Mouse (Mus musculus) stomach, embryonic 15.5 days (tissue): ENCODE measurements around the gene Pten. TPM values are rescaled to one million over a fixed set of nuclear protein-coding genes. Genes with fewer than 3 reads are reported as not detected.

Experiments used
- ATAC-seq: fragments of 200-750 bp; cut with Nextera tagmentation; 2 replicates; pipeline ENCODE4 v1.8.0; 2017; ENCODE audit warnings: low read depth, moderate number of reproducible peaks, moderate TSS enrichment; ENCODE audit not compliant: insufficient read depth, low FRiP score
- H3K27ac ChIP-seq: fragments of 300-500 bp; sonication (generic); 2 replicates; pipeline ENCODE4 v1.5.1; 2015; ENCODE audit warnings: mild to moderate bottlenecking, inconsistent platforms
- H3K27me3 ChIP-seq: fragments of 300-500 bp; sonication (generic); replicated peaks from 2 replicates; pipeline ENCODE4 v1.6.1; 2015; ENCODE audit warnings: inconsistent platforms
- H3K36me3 ChIP-seq: fragments of 300-500 bp; sonication (generic); 2 replicates; pipeline ENCODE4 v1.6.1; 2015; ENCODE audit warnings: inconsistent platforms
- H3K4me1 ChIP-seq: fragments of 300-500 bp; sonication (generic); 2 replicates; pipeline ENCODE4 v1.6.1; 2015; ENCODE audit warnings: inconsistent platforms
- H3K4me2 ChIP-seq: fragments of 300-500 bp; sonication (generic); 2 replicates; pipeline ENCODE4 v1.6.1; 2015; ENCODE audit warnings: mild to moderate bottlenecking, inconsistent platforms
- H3K4me3 ChIP-seq: fragments of 300-500 bp; sonication (generic); replicated peaks from 2 replicates; pipeline ENCODE4 v1.5.1; 2015; ENCODE audit warnings: inconsistent platforms
- H3K9ac ChIP-seq: fragments of 300-500 bp; sonication (generic); 2 replicates; pipeline ENCODE4 v1.6.1; 2015; ENCODE audit warnings: inconsistent platforms
- H3K9me3 ChIP-seq: fragments of 300-500 bp; sonication (generic); 2 replicates; pipeline ENCODE4 v1.6.1; 2016; ENCODE audit warnings: inconsistent platforms
- WGBS: fragments of 180-500 bp; shearing (Covaris S2); methylation state at CpG from one replicate; pipeline ENCODE4 v1.1.7; 2015; 5-methylcytosine and 5-hydroxymethylcytosine counted together
- polyA plus RNA-seq: library from polyadenylated mRNA; unstranded; fragments of >200 nt; fragmentation: Nextera tagmentation; extraction: Ambion mirVana; gene quantifications from 2 replicates; pipeline ENCODE4 v1.2.1, GENCODE M21; 2015

Pten gene
- polyA plus RNA-seq, 1 experiment from 2014 or later, result 9.7 TPM

GRCm38 (mm10) chr19:32726451-32727325 is 30.6 kb upstream of the Pten start:
- no peak overlapping the region for H3K27ac ChIP-seq
- H3K4me1 ChIP-seq, result 0 out of 2 replicates have a peak, but pooled peaks cover 6% of the 10 kb centered on the region
- WGBS, result 12% methylated on average over 22 of the region's 22 CpGs
- H3K27me3 ChIP-seq, result 0 out of 2 replicates have a peak, but pooled peaks cover 3% of the 10 kb centered on the region
- no peaks in the 10 kb centered on the region for H3K36me3 ChIP-seq
- no peaks in the 10 kb centered on the region for H3K9me3 ChIP-seq
- 0 out of 2 replicates have a peak overlapping the region, but pooled peaks have one; percentile 8 for H3K4me2 ChIP-seq
- no peak overlapping the region for H3K4me3 ChIP-seq
- no peak overlapping the region for H3K9ac ChIP-seq
- no peak for ATAC-seq

GRCm38 (mm10) chr19:32729785-32730184 is 27.5 kb upstream of the Pten start:
- WGBS, result 85% methylated on average over 4 of the region's 4 CpGs
- no peaks in the 10 kb centered on the region for H3K9me3 ChIP-seq
- ATAC-seq, result no peak
- no peak overlapping the region for H3K9ac ChIP-seq
- H3K36me3 ChIP-seq, result no peaks in the 10 kb centered on the region
- H3K27me3 ChIP-seq, result 0 out of 2 replicates have a peak, but pooled peaks cover 3% of the 10 kb centered on the region
- no peak overlapping the region for H3K27ac ChIP-seq
- 0 out of 2 replicates have a peak, but pooled peaks cover 6% of the 10 kb centered on the region for H3K4me1 ChIP-seq
- no peak overlapping the region for H3K4me3 ChIP-seq
- H3K4me2 ChIP-seq, result no peak overlapping the region

- Histone ChIP-seq H3K9me3 (no peaks in the 10 kb centered on the region), H3K36me3 (no peaks in the 10 kb centered on the region), H3K27ac (no peak overlapping the region), H3K27me3 (0 out of 2 replicates have a peak, but pooled peaks cover 3% of the 10 kb centered on the region), H3K9ac (no peak overlapping the region), H3K4me1 (no peaks in the 10 kb centered on the region), H3K4me2 (no peak overlapping the region), H3K4me3 (no peak overlapping the region)
- no peak for ATAC-seq
These were observed 24.4 kb upstream of the Pten start for GRCm38 (mm10) chr19:32732922-32733321.

- H3K4me3 ChIP-seq, result no peak overlapping the region
- no peaks in the 10 kb centered on the region for H3K36me3 ChIP-seq
- no peaks in the 10 kb centered on the region for H3K9me3 ChIP-seq
- no peaks in the 10 kb centered on the region for H3K27me3 ChIP-seq
- WGBS, result 80% methylated on average over 7 of the region's 7 CpGs
- H3K9ac ChIP-seq, result no peak overlapping the region
- H3K27ac ChIP-seq, result no peak overlapping the region
- H3K4me1 ChIP-seq, result no peaks in the 10 kb centered on the region
- H3K4me2 ChIP-seq, result no peak overlapping the region
- no peak for ATAC-seq
These were observed 19.5 kb upstream of the Pten start for GRCm38 (mm10) chr19:32737844-32738243.

- H3K36me3 ChIP-seq, result no peaks in the 10 kb centered on the region
- ATAC-seq, result no peak
- no peak within 1 kb of the TSS for H3K9ac ChIP-seq
- H3K4me1 ChIP-seq, result no peaks in the 10 kb centered on the region
- no peaks in the 10 kb centered on the region for H3K9me3 ChIP-seq
- no peak within 1 kb of the TSS for H3K27ac ChIP-seq
- WGBS, result 90% methylated on average over 4 of the region's 4 CpGs
- H3K4me3 ChIP-seq, result no peak within 1 kb of the TSS
- no peak within 1 kb of the TSS for H3K4me2 ChIP-seq
- H3K27me3 ChIP-seq, result no peaks in the 10 kb centered on the region
These were observed 17.6 kb upstream of the Pten start, which contains the start of gene Atad1 for GRCm38 (mm10) chr19:32739686-32740085. Atad1 (minus strand) TSS chr19:32739786.

- Histone ChIP-seq H3K36me3 (no peaks in the 10 kb centered on the region), H3K9me3 (no peaks in the 10 kb centered on the region), H3K27me3 (no peaks in the 10 kb centered on the region), H3K4me1 (no peaks in the 10 kb centered on the region), H3K27ac (no peak overlapping the region), H3K4me2 (no peak overlapping the region), H3K9ac (no peak overlapping the region), H3K4me3 (no peak overlapping the region)
- 81% methylated on average over 4 of the region's 4 CpGs for WGBS
- ATAC-seq, result no peak
These were observed 16.5 kb upstream of the Pten start for GRCm38 (mm10) chr19:32740641-32741345.

- H3K27ac ChIP-seq, result no peak overlapping the region
- H3K4me1 ChIP-seq, result no peaks in the 10 kb centered on the region
- WGBS, result 29% methylated on average over 6 of the region's 6 CpGs
- H3K4me2 ChIP-seq, result no peak overlapping the region
- no peak overlapping the region for H3K4me3 ChIP-seq
- H3K27me3 ChIP-seq, result no peaks in the 10 kb centered on the region; the same call in 1 of the 2 replicates
- H3K9me3 ChIP-seq, result no peaks in the 10 kb centered on the region
- ATAC-seq, result no peak
- no peak overlapping the region for H3K9ac ChIP-seq
- H3K36me3 ChIP-seq, result no peaks in the 10 kb centered on the region
These were observed 7.9 kb upstream of the Pten start for GRCm38 (mm10) chr19:32749425-32749824.

GRCm38 (mm10) chr19:32752357-32752756 is 4.9 kb upstream of the Pten start:
- 92% methylated on average over 6 of the region's 6 CpGs for WGBS
- no peak overlapping the region for H3K4me3 ChIP-seq
- no peaks in the 10 kb centered on the region; the same call in 1 of the 2 replicates for H3K27me3 ChIP-seq
- H3K36me3 ChIP-seq, result no peaks in the 10 kb centered on the region
- no peaks in the 10 kb centered on the region for H3K4me1 ChIP-seq
- H3K27ac ChIP-seq, result no peak overlapping the region
- no peak overlapping the region for H3K9ac ChIP-seq
- ATAC-seq, result no peak
- no peaks in the 10 kb centered on the region for H3K9me3 ChIP-seq
- H3K4me2 ChIP-seq, result no peak overlapping the region

- H3K36me3 ChIP-seq, result no peaks in the 10 kb centered on the region
- H3K9ac ChIP-seq, result no peak overlapping the region
- H3K4me2 ChIP-seq, result no peak overlapping the region
- ATAC-seq, result no peak
- no peaks in the 10 kb centered on the region; the same call in 1 of the 2 replicates for H3K27me3 ChIP-seq
- 84% methylated on average over 3 of the region's 3 CpGs for WGBS
- H3K4me1 ChIP-seq, result no peaks in the 10 kb centered on the region
- H3K4me3 ChIP-seq, result no peak overlapping the region
- H3K9me3 ChIP-seq, result no peaks in the 10 kb centered on the region
- no peak overlapping the region for H3K27ac ChIP-seq
These were observed 3.9 kb upstream of the Pten start for GRCm38 (mm10) chr19:32753386-32753785.

GRCm38 (mm10) chr19:32754188-32755000 is 2.9 kb upstream of the Pten start:
- Histone ChIP-seq H3K9ac (no peak overlapping the region), H3K9me3 (no peaks in the 10 kb centered on the region), H3K4me3 (no peak overlapping the region), H3K36me3 (no peaks in the 10 kb centered on the region), H3K4me1 (no peaks in the 10 kb centered on the region), H3K27me3 (no peaks in the 10 kb centered on the region; the same call in 1 of the 2 replicates), H3K4me2 (no peak overlapping the region), H3K27ac (no peak overlapping the region)
- no peak for ATAC-seq
- 39% methylated on average over 15 of the region's 15 CpGs for WGBS

GRCm38 (mm10) chr19:32755104-32755791 is 2.0 kb upstream of the Pten start:
- peak overlapping the region; percentile 75 for H3K4me3 ChIP-seq
- 8% methylated on average over 12 of the region's 12 CpGs for WGBS
- H3K9ac ChIP-seq, result peak overlapping the region; percentile 42; the same call in 1 of the 2 replicates
- H3K4me2 ChIP-seq, result peak overlapping the region; percentile 91
- peak overlapping the region; percentile 95 for H3K27ac ChIP-seq
- H3K4me1 ChIP-seq, result no peaks in the 10 kb centered on the region
- ATAC-seq, result no peak
- no peaks in the 10 kb centered on the region for H3K36me3 ChIP-seq
- no peaks in the 10 kb centered on the region for H3K9me3 ChIP-seq
- no peaks in the 10 kb centered on the region; the same call in 1 of the 2 replicates for H3K27me3 ChIP-seq
